Mouse (Mus musculus): ENCODE results near the gene Copz1. TPM values are rescaled to one million over a fixed set of nuclear protein-coding genes. Genes with fewer than 3 reads are reported as not detected.
A peak's percentile ranks its signal among the peaks of the same experiment; 100 is the strongest.

Copz1 gene
- polyA plus RNA-seq, 1 experiment from 2014 or later = 163 TPM

GRCm38 (mm10) chr15:103343008-103343407 is 70.5 kb downstream of the Copz1 start:
- no peak for ATAC-seq (ENCODE audit: extremely low read depth, insufficient number of reproducible peaks, low FRiP score, low TSS enrichment)
- Histone ChIP-seq H3K9me3 (no peaks in the 10 kb centered on the region), H3K36me3 (peaks cover 58% of the 10 kb centered on the region), H3K27ac (replicated peaks) (no peak overlapping the region), H3K9ac (no peak overlapping the region), H3K4me2 (no peak overlapping the region), H3K4me1 (peaks cover 43% of the 10 kb centered on the region), H3K27me3 (replicated peaks) (peaks cover 43% of the 10 kb centered on the region), H3K4me3 (no peak overlapping the region)
- WGBS = 80% methylated on average over 3 of the region's 3 CpGs

GRCm38 (mm10) chr15:103343556-103343955 is 71.0 kb downstream of the Copz1 start:
- Histone ChIP-seq H3K27me3 (replicated peaks) (peaks cover 37% of the 10 kb centered on the region), H3K4me3 (no peak overlapping the region), H3K36me3 (peaks cover 63% of the 10 kb centered on the region), H3K9ac (no peak overlapping the region), H3K9me3 (no peaks in the 10 kb centered on the region), H3K27ac (replicated peaks) (no peak overlapping the region; the same call in 1 of the 2 replicates), H3K4me1 (peaks cover 43% of the 10 kb centered on the region), H3K4me2 (no peak overlapping the region)
- ATAC-seq (ENCODE audit: extremely low read depth, insufficient number of reproducible peaks, low FRiP score, low TSS enrichment) = no peak

DNA sequence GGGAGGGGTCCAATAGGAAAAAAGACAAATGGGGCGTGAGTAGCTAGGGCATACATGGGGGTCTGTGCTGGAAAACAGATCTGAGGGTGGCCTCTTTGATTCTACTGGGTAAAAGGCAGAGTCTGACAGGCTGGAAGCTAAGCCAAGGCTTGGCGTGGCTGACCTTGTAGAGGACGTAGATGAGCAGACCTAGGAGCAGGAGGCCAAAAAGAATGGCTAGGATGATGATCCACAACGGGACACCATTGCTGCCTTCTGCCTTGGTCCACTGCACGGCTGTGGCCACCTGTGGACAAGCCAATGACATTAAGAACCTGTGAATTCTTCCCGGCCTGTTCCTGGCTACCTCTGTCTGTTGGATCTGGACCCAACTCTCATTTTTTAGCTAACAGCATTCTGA is 73.3 kb downstream of the Copz1 start:
- Histone ChIP-seq H3K9ac (no peak overlapping the region; the same call in 1 of the 2 replicates), H3K36me3 (peaks cover 86% of the 10 kb centered on the region), H3K27me3 (replicated peaks) (peaks cover 15% of the 10 kb centered on the region), H3K4me3 (no peak overlapping the region), H3K27ac (replicated peaks) (no peak overlapping the region), H3K4me2 (no peak overlapping the region), H3K9me3 (no peaks in the 10 kb centered on the region), H3K4me1 (peaks cover 24% of the 10 kb centered on the region)
- WGBS = 78% methylated on average over 6 of the region's 6 CpGs
- ATAC-seq (ENCODE audit: extremely low read depth, insufficient number of reproducible peaks, low FRiP score, low TSS enrichment) = no peak

DNA sequence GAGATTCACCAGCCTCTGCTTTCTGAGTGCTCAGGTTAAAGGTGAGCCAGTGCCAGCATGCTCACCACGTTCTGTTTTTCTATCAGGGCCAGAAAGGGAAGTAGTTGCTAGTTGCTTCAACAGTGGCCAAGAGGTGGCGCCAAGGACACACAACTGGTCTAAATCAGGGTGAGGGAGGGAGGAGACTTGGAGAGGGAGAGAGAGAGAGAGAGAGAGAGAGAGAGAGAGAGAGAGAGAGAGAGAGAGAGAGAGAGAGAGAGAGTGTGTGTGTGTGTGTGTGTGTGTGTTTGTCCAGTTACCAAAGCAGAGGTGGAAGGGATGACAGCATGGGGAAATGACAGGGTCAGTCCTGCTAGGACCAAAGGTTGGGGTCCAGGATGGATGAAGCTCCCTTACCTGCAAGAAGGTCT is 74.8 kb downstream of the Copz1 start:
- no peak overlapping the region for H3K4me2 ChIP-seq
- H3K27ac ChIP-seq (replicated peaks) = 0 out of 2 replicates have a peak overlapping the region, but pooled peaks have one; percentile 32
- H3K27me3 ChIP-seq (replicated peaks) = no peaks in the 10 kb centered on the region
- peaks cover 95% of the 10 kb centered on the region for H3K36me3 ChIP-seq
- ATAC-seq (ENCODE audit: extremely low read depth, insufficient number of reproducible peaks, low FRiP score, low TSS enrichment) = no peak
- H3K9me3 ChIP-seq = no peaks in the 10 kb centered on the region
- H3K9ac ChIP-seq = no peak overlapping the region; the same call in 1 of the 2 replicates
- peaks cover 9% of the 10 kb centered on the region; the same call in 1 of the 2 replicates for H3K4me1 ChIP-seq
- 6% methylated on average over 2 of the region's 2 CpGs for WGBS
- no peak overlapping the region for H3K4me3 ChIP-seq

MicroRNAs encoded within 50 kb of the gene (microRNA counts, 519-probe panel; counts per million panel counts)
- 4,797 counts per million, percentile 82 among the panel's probes with 10 or more counts for microRNA mmu-miR-148b

Small RNA genes within 50 kb of the gene (microRNA-seq; reads per million reads assigned to microRNA genes)
- gene Mir148b = 146 reads per million, percentile 59 among the genes with 10 or more reads in this experiment

Other genes starting within 250 kb of the Copz1 start
- 15.8 and 16.2 TPM in 2 replicates for gene Smug1, start 105.6 kb upstream of the Copz1 start, polyA plus RNA-seq (2015; fragmentation: Nextera tagmentation; extraction: Ambion mirVana)
- gene Cbx5, start 32.9 kb upstream of the Copz1 start, polyA plus RNA-seq (2015; fragmentation: Nextera tagmentation; extraction: Ambion mirVana) = 91.9 and 97.2 TPM in 2 replicates
- gene Hnrnpa1, start 32.3 kb upstream of the Copz1 start, polyA plus RNA-seq (2015; fragmentation: Nextera tagmentation; extraction: Ambion mirVana) = 500 and 519 TPM in 2 replicates
- gene Nfe2, start 14.3 kb upstream of the Copz1 start, polyA plus RNA-seq (2015; fragmentation: Nextera tagmentation; extraction: Ambion mirVana) = 7.2 and 8.2 TPM in 2 replicates
- 0.28 and 0.36 TPM in 2 replicates for gene Gpr84, start 37.9 kb downstream of the Copz1 start, polyA plus RNA-seq (2015; fragmentation: Nextera tagmentation; extraction: Ambion mirVana)
- gene Zfp385a, start 67.4 kb downstream of the Copz1 start, polyA plus RNA-seq (2015; fragmentation: Nextera tagmentation; extraction: Ambion mirVana) = 8.3 and 8.9 TPM in 2 replicates
- 76.4 and 78.0 TPM in 2 replicates for gene Itga5, start 94.0 kb downstream of the Copz1 start, polyA plus RNA-seq (2015; fragmentation: Nextera tagmentation; extraction: Ambion mirVana)
- 41.5 and 52.4 TPM in 2 replicates for gene Gtsf1, start 157.8 kb downstream of the Copz1 start, polyA plus RNA-seq (2015; fragmentation: Nextera tagmentation; extraction: Ambion mirVana)
- gene Gtsf2, start 175.8 kb downstream of the Copz1 start, polyA plus RNA-seq (2015; fragmentation: Nextera tagmentation; extraction: Ambion mirVana) = not detected in 2 replicates
- 1.9 and 2.0 TPM in 2 replicates for gene Nckap1l, start 181.1 kb downstream of the Copz1 start, polyA plus RNA-seq (2015; fragmentation: Nextera tagmentation; extraction: Ambion mirVana)
- 2.7 and 4.2 TPM in 2 replicates for gene Pde1b, start 230.3 kb downstream of the Copz1 start, polyA plus RNA-seq (2015; fragmentation: Nextera tagmentation; extraction: Ambion mirVana)